Mouse (Mus musculus): ENCODE measurements at regions not wholly inside any gene's neighbourhood (a gene's known extent, or its start where the extent isn't known, plus 50 kb on each side); places are given as distances from the start of the nearest gene placed in this dataset.

- no peak for TF ChIP-seq CTCF (IDR thresholded peaks at IDR 0.05; ENCODE audit: extremely low read depth, insufficient read length, insufficient replicate concordance, low read depth, low read length)
- Histone ChIP-seq H3K4me1 (ENCODE audit: control insufficient read depth, insufficient read depth, insufficient read length, low read length) (peaks cover 3% of the 10 kb centered on the region; the same call in 1 of the 2 replicates), H3K4me3 (ENCODE audit: low read depth, low read length) (no peak overlapping the region), H3K27ac (ENCODE audit: insufficient read depth, low read depth, low read length) (no peak overlapping the region), H3K27me3 (ENCODE audit: control insufficient read depth, insufficient read depth, low read length) (no peaks in the 10 kb centered on the region), H3K36me3 (ENCODE audit: control insufficient read depth, insufficient read depth, low read length) (no peaks in the 10 kb centered on the region)
- WGBS = 88% methylated on average over 3 of the region's 3 CpGs
These were observed 451.5 kb upstream of the Pkn2 start for GRCm38 (mm10) chr3:143333339-143333738.

- no peak overlapping the region for H3K4me3 ChIP-seq (ENCODE audit: low read depth, low read length)
- H3K4me1 ChIP-seq (ENCODE audit: control insufficient read depth, insufficient read depth, insufficient read length, low read length) = no peaks in the 10 kb centered on the region
- H3K27me3 ChIP-seq (ENCODE audit: control insufficient read depth, insufficient read depth, low read length) = no peaks in the 10 kb centered on the region
- no peak for TF ChIP-seq CTCF (IDR thresholded peaks at IDR 0.05; ENCODE audit: extremely low read depth, insufficient read length, insufficient replicate concordance, low read depth, low read length)
- TF ChIP-seq POLR2A (IDR thresholded peaks at IDR 0.05; ENCODE audit: low read depth, low read length) = no peak
- no peak overlapping the region for H3K27ac ChIP-seq (ENCODE audit: insufficient read depth, low read depth, low read length)
- H3K36me3 ChIP-seq (ENCODE audit: control insufficient read depth, insufficient read depth, low read length) = no peaks in the 10 kb centered on the region
These were observed 446.7 kb upstream of the Pkn2 start for GRCm38 (mm10) chr3:143328521-143328920.

DNA sequence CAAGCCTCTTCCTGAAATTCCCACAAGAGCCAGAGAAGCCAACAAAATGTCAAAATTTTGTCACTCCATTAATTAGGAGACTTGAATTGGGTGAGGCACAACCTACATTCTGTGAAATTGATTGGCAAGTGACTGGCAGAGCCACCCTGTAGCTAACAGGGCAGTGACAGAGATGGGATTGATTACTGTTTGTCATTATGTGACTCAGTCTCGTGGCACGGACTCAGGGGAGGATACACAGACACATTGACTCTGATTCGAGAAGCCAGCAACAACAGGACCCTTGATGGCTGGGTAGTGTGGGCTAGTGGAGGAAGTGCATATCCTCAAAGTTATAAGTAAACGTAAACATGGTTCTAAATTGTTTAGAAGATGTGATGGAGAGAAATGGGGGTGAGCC, 445.8 kb upstream of the Pkn2 start:
- Histone ChIP-seq H3K36me3 (ENCODE audit: control insufficient read depth, insufficient read depth, low read length) (no peaks in the 10 kb centered on the region), H3K4me3 (ENCODE audit: low read depth, low read length) (no peak overlapping the region), H3K27ac (ENCODE audit: insufficient read depth, low read depth, low read length) (no peak overlapping the region), H3K4me1 (ENCODE audit: control insufficient read depth, insufficient read depth, insufficient read length, low read length) (no peaks in the 10 kb centered on the region), H3K27me3 (ENCODE audit: control insufficient read depth, insufficient read depth, low read length) (no peaks in the 10 kb centered on the region)
- WGBS = 47% methylated on average over 4 of the region's 4 CpGs
- TF ChIP-seq POLR2A (IDR thresholded peaks at IDR 0.05; ENCODE audit: low read depth, low read length) (no peak), CTCF (IDR thresholded peaks at IDR 0.05; ENCODE audit: extremely low read depth, insufficient read length, insufficient replicate concordance, low read depth, low read length) (no peak)

DNA sequence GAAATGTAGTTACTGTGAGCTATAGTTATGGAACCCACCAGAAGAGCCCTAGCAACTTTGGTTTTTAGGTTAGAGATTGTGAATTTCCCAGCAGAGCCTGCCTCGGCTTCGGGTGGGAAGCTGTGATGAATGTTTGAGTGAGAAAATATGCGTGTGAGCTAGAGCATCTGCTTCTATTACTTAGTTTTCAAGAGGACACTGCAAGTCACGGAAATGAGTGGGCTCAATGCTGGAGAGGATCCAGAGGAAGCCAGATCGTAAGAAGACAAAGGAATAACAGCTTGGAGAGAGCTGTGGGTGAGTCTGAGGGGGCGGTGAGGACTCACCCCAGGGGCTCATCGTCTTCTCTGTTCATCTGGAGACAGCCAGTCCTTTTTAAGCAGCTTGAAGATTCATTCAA, 434.7 kb upstream of the Pkn2 start:
- no peak overlapping the region for H3K4me3 ChIP-seq (ENCODE audit: low read depth, low read length)
- no peak overlapping the region for H3K27ac ChIP-seq (ENCODE audit: insufficient read depth, low read depth, low read length)
- no peaks in the 10 kb centered on the region for H3K36me3 ChIP-seq (ENCODE audit: control insufficient read depth, insufficient read depth, low read length)
- 76% methylated on average over 7 of the region's 7 CpGs for WGBS
- no peaks in the 10 kb centered on the region for H3K27me3 ChIP-seq (ENCODE audit: control insufficient read depth, insufficient read depth, low read length)
- TF ChIP-seq POLR2A (IDR thresholded peaks at IDR 0.05; ENCODE audit: low read depth, low read length) (no peak), CTCF (IDR thresholded peaks at IDR 0.05; ENCODE audit: extremely low read depth, insufficient read length, insufficient replicate concordance, low read depth, low read length) (no peak)
- H3K4me1 ChIP-seq (ENCODE audit: control insufficient read depth, insufficient read depth, insufficient read length, low read length) = no peaks in the 10 kb centered on the region

- Histone ChIP-seq H3K27ac (ENCODE audit: insufficient read depth, low read depth, low read length) (no peak overlapping the region), H3K4me3 (ENCODE audit: low read depth, low read length) (no peak overlapping the region), H3K36me3 (ENCODE audit: control insufficient read depth, insufficient read depth, low read length) (no peaks in the 10 kb centered on the region), H3K27me3 (ENCODE audit: control insufficient read depth, insufficient read depth, low read length) (no peaks in the 10 kb centered on the region), H3K4me1 (ENCODE audit: control insufficient read depth, insufficient read depth, insufficient read length, low read length) (no peaks in the 10 kb centered on the region)
- WGBS = 78% methylated on average over 4 of the region's 4 CpGs
- TF ChIP-seq CTCF (IDR thresholded peaks at IDR 0.05; ENCODE audit: extremely low read depth, insufficient read length, insufficient replicate concordance, low read depth, low read length) (no peak), POLR2A (IDR thresholded peaks at IDR 0.05; ENCODE audit: low read depth, low read length) (no peak)
These were observed 410.0 kb upstream of the Pkn2 start for GRCm38 (mm10) chr3:143291793-143292192.

DNA sequence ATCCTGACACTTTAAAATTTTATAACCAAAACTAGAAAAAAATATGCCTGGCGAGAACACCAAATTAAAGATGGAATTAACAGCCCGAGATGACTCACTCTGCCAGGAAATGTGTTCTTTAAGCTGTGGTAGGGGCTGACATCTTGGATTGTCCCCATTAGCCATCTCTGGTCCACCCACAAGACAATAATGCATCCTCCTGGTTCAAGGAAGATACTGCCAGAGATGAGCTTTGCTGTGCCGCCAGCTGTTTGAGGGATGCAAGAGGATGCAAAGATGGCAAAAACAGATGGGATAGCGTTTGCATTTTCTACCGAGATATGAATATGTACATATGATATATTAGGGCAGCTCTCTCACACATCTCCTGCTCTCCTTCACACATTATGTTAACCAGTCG, 382.3 kb upstream of the Pkn2 start:
- TF ChIP-seq POLR2A (IDR thresholded peaks at IDR 0.05; ENCODE audit: low read depth, low read length) = no peak
- TF ChIP-seq CTCF (IDR thresholded peaks at IDR 0.05; ENCODE audit: extremely low read depth, insufficient read length, insufficient replicate concordance, low read depth, low read length) = no peak
- Histone ChIP-seq H3K4me1 (ENCODE audit: control insufficient read depth, insufficient read depth, insufficient read length, low read length) (no peaks in the 10 kb centered on the region), H3K4me3 (ENCODE audit: low read depth, low read length) (no peak overlapping the region), H3K36me3 (ENCODE audit: control insufficient read depth, insufficient read depth, low read length) (no peaks in the 10 kb centered on the region), H3K27ac (ENCODE audit: insufficient read depth, low read depth, low read length) (no peak overlapping the region), H3K27me3 (ENCODE audit: control insufficient read depth, insufficient read depth, low read length) (no peaks in the 10 kb centered on the region)
- WGBS = 86% methylated on average over 6 of the region's 6 CpGs

GRCm38 (mm10) chr3:143252643-143253042, 370.8 kb upstream of the Pkn2 start:
- Histone ChIP-seq H3K4me3 (ENCODE audit: low read depth, low read length) (no peak overlapping the region), H3K27me3 (ENCODE audit: control insufficient read depth, insufficient read depth, low read length) (no peaks in the 10 kb centered on the region), H3K27ac (ENCODE audit: insufficient read depth, low read depth, low read length) (no peak overlapping the region), H3K36me3 (ENCODE audit: control insufficient read depth, insufficient read depth, low read length) (no peaks in the 10 kb centered on the region), H3K4me1 (ENCODE audit: control insufficient read depth, insufficient read depth, insufficient read length, low read length) (no peaks in the 10 kb centered on the region)
- 72% methylated on average over 1 of the region's 1 CpGs for WGBS
- TF ChIP-seq CTCF (IDR thresholded peaks at IDR 0.05; ENCODE audit: extremely low read depth, insufficient read length, insufficient replicate concordance, low read depth, low read length) = no peak
- no peak for TF ChIP-seq POLR2A (IDR thresholded peaks at IDR 0.05; ENCODE audit: low read depth, low read length)

- no peak overlapping the region for H3K4me3 ChIP-seq (ENCODE audit: low read depth, low read length)
- H3K4me1 ChIP-seq (ENCODE audit: control insufficient read depth, insufficient read depth, insufficient read length, low read length) = no peaks in the 10 kb centered on the region
- WGBS = 75% methylated on average over 2 of the region's 2 CpGs
- H3K27me3 ChIP-seq (ENCODE audit: control insufficient read depth, insufficient read depth, low read length) = no peaks in the 10 kb centered on the region
- TF ChIP-seq CTCF (IDR thresholded peaks at IDR 0.05; ENCODE audit: extremely low read depth, insufficient read length, insufficient replicate concordance, low read depth, low read length) (no peak), POLR2A (IDR thresholded peaks at IDR 0.05; ENCODE audit: low read depth, low read length) (no peak)
- no peak overlapping the region for H3K27ac ChIP-seq (ENCODE audit: insufficient read depth, low read depth, low read length)
- no peaks in the 10 kb centered on the region for H3K36me3 ChIP-seq (ENCODE audit: control insufficient read depth, insufficient read depth, low read length)
These were observed 370.2 kb upstream of the Pkn2 start for GRCm38 (mm10) chr3:143252008-143252407.

Data from small intestine, adult 2 months (tissue).